Mouse (Mus musculus) subcutaneous adipose tissue, adult 2 months (tissue): ENCODE measurements around the gene Syngr4. TPM values are rescaled to one million over a fixed set of nuclear protein-coding genes. Genes with fewer than 3 reads are reported as not detected.

Experiments used
- polyA plus RNA-seq: library from polyadenylated mRNA; depleted of rRNA; stranded (reverse); fragments of >200 nt; gene quantifications from 2 replicates; pipeline ENCODE4 v1.2.3, GENCODE M21; 2012; ENCODE audit warnings: low replicate concordance; rRNA removed

Gene Syngr4
- polyA plus RNA-seq = 0.19 TPM in 1 of 2 replicates, not detected in the other

DNA sequence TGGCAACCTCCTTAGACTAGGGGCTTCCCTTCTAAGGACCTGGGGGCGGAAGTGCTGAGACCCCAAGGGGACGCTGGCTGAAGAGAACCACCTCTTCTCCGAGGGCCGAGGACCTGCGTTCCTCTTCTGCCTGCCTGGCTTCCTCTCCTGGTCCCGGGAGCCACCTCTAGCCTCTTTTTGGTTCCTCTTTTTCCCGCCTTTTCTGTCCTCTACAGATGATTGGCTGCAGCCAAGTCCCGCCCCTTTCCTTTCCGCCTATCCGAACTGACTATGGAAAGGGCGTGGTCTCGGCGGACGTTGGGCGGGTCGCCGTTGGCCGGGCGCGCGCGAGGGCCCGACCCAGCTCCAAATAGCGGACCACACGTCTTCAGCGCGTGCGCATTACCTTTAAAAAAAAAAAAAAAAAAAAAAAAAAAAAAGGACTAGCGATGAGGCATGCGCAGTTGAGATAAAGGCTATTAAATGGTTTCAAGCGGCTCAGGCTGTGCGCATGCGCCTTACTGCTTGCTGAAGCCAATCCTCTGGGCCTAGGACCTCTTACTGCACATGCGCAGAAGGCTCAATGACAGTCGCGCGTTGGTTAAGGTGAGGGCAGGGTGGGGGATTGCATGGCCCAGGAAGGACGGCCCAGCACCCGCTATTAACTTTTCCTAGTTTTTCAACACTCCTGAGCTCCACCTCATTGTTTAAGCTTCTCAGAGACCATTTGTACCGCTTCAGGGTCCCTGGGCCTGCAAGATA is at the start of gene Syngr4, which contains the start of gene Tmem143:
Syngr4 (minus strand) TSS at position 198 of the 741 bp plus-strand sequence.
Tmem143 (plus strand) TSS at position 425 of the 741 bp plus-strand sequence.

DNA sequence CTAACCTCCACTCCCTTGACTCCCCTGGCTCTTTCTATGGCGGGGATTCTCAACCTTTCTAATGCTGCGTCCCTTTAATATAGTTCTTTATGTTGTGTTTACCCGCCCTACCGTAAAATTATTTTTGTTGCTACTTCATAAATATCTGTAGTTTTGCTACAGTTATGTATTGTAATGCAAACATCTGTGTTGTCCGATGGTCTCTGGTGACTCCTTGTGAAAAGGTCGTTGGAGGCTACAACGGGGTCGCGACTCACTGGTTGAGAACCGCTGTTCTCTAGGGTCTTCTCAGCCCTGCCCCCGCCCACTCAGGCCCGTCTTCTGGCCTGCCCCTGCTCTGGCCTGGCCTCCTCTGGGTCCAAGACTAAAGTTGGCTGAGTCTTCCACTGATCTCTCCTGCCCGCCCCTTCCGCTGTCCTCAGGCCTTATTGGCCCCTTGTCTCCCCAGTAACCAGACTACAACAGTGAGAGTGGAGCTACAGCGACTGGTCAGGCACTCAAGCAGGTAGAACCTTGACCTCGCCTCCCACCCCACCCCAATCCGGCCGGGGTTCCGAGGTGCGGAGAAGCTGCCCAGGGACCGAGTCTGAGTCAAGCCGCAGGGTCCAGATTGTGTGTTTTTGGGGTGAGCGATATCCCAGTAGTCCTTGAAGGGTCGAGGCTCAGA is 27.4 kb upstream of the Syngr4 start, which contains the start of gene Ccdc114:
Ccdc114 (plus strand) TSS at position 311 of the 667 bp plus-strand sequence.

DNA sequence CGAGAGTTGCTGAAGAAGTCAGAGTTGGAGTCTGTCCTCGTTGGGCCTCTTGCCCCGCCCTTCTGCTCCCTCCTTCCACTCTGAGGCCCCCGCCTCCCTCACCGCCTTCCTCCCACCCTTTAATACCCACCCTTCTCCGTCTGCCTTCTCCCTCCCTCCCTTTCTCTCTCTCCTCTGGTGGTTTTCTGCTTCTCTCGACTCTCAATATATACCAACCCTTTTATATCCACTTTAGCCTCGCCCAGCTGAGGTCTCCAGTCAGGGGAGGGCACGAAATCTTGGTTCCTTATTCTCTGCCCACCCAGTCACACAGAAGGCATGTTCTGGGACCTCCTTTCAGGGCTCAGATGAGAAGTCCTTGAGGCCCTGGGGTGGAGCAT is 24.7 kb upstream of the Syngr4 start, which contains the start of gene Emp3:
Emp3 (minus strand) TSS at position 163 of the 380 bp plus-strand sequence.

DNA sequence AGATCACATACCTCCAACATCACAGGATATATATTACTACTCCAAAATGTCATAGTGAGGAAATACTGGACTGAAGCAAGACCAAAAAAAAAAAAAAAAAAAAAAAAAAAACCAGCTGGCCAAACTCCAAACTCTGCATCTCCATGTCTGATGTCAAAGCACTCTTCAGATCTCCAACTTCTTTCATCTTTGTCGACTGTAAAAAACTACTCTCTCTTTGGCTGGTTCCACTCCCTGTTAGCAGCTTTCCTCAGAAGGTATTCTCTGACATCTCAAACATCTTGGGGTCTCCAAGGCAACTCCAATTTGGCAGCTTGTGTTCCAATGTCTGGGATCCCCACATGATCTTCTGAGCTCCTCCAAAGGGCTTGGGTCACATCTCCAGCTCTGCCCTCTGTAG is 18.2 kb downstream of the Syngr4 start, which contains the start of gene Grin2d:
Grin2d (minus strand) TSS at position 101 of the 400 bp plus-strand sequence.

DNA sequence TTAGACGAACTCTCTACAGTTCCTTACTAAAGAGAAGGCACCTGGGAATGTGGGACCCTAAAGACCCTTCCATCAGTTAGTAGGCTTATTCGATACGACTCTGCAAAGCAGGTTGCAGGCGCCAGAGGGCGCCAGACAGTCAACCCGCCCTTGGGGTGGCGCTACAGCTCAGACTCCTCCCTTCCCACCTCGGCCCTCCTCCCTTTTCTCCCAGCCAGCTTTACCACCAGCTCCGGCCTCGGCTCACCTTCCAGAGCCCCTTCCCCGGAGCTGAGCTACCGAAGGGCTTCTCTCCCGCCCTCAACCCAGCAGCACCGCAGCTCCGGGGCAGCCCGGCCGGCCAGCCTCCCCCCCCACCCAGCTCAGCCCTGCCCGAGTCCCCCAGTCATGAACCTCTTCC is 23.9 kb downstream of the Syngr4 start, which contains the start of gene Kdelr1:
Kdelr1 (plus strand) TSS at position 149 of the 400 bp plus-strand sequence.

Other genes with a start within 250 kb of the Syngr4 start
- 0.03 and 21.7 TPM in 2 replicates for gene Fut2, start 230.3 kb downstream of the Syngr4 start, polyA plus RNA-seq
- not detected in 2 replicates for gene Ntn5, start 212.7 kb downstream of the Syngr4 start, polyA plus RNA-seq
- 0.23 and 0.30 TPM in 2 replicates for gene Sec1, start 202.3 kb downstream of the Syngr4 start, polyA plus RNA-seq
- 17.8 and 42.8 TPM in 2 replicates for gene Car11, start 196.9 kb downstream of the Syngr4 start, polyA plus RNA-seq
- gene Dbp, start 191.6 kb downstream of the Syngr4 start, polyA plus RNA-seq = 63.6 and 77.9 TPM in 2 replicates
- gene Rpl18, start 181.3 kb downstream of the Syngr4 start, polyA plus RNA-seq = 753 and 1,942 TPM in 2 replicates
- gene Sphk2, start 178.7 kb downstream of the Syngr4 start, polyA plus RNA-seq = 36.9 and 48.7 TPM in 2 replicates
- gene Fam83e, start 175.5 kb downstream of the Syngr4 start, polyA plus RNA-seq = 0.42 and 0.51 TPM in 2 replicates
- gene Spaca4, start 170.9 kb downstream of the Syngr4 start, polyA plus RNA-seq = not detected in 2 replicates
- gene Lmtk3, start 113.0 kb downstream of the Syngr4 start, polyA plus RNA-seq = 0.63 and 25.3 TPM in 2 replicates
- 0.23 and 2.8 TPM in 2 replicates for gene Sult2b1, start 112.0 kb downstream of the Syngr4 start, polyA plus RNA-seq
- 51.8 and 57.9 TPM in 2 replicates for gene Cyth2, start 82.1 kb downstream of the Syngr4 start, polyA plus RNA-seq
- 4.8 and 23.1 TPM in 2 replicates for gene Kcnj14, start 71.9 kb downstream of the Syngr4 start, polyA plus RNA-seq
- gene Grwd1, start 65.8 kb downstream of the Syngr4 start, polyA plus RNA-seq = 14.7 and 32.7 TPM in 2 replicates
- gene Kdelr1, start 23.9 kb downstream of the Syngr4 start, polyA plus RNA-seq = 371 and 393 TPM in 2 replicates
- gene Grin2d, start 18.3 kb downstream of the Syngr4 start, polyA plus RNA-seq = 1.1 and 6.1 TPM in 2 replicates
- gene Tmem143, start 227 bp upstream of the Syngr4 start, polyA plus RNA-seq = 85.1 and 137 TPM in 2 replicates
- 179 and 360 TPM in 2 replicates for gene Emp3, start 24.7 kb upstream of the Syngr4 start, polyA plus RNA-seq
- gene Ccdc114, start 27.4 kb upstream of the Syngr4 start, polyA plus RNA-seq = 4.2 and 9.5 TPM in 2 replicates
- 0.23 and 0.82 TPM in 2 replicates for gene Abcc6, start 133.6 kb upstream of the Syngr4 start, polyA plus RNA-seq
- gene Nomo1, start 137.0 kb upstream of the Syngr4 start, polyA plus RNA-seq = 64.3 and 77.7 TPM in 2 replicates
- gene Kcnj11, start 204.1 kb upstream of the Syngr4 start, polyA plus RNA-seq = 0.24 and 0.47 TPM in 2 replicates